Mouse (Mus musculus): Measurements from ENCODE around the gene Ccn5. TPM values are rescaled to one million over a fixed set of nuclear protein-coding genes. Genes with fewer than 3 reads are reported as not detected.

Gene Ccn5
- total RNA-seq (2023; ENCODE audit: inconsistent age), result not detected in 4 replicates

DNA sequence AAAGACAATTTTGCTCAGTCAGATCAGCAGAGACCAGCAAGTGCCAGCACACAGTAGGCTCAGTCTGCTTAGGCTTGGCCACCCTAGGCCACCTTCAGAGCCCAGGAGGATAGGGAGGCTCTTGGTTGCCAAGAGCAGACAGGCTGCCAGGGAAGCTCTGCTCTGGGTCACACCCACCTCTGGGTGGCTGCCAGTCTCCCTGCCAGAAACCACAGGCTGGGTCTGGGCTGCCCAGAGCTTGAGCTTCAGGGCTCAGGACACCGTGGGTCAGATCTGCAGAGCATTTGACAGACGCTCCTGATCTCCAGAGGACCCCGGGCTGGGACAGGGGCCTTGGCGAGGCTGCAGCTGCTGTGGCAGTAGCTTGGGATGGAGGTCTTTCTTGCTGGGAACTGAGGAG lies at the start of gene Ccn5:
Gene Ccn5, plus strand, starts transcription at position 255 of the 400 bp plus-strand sequence.

DNA sequence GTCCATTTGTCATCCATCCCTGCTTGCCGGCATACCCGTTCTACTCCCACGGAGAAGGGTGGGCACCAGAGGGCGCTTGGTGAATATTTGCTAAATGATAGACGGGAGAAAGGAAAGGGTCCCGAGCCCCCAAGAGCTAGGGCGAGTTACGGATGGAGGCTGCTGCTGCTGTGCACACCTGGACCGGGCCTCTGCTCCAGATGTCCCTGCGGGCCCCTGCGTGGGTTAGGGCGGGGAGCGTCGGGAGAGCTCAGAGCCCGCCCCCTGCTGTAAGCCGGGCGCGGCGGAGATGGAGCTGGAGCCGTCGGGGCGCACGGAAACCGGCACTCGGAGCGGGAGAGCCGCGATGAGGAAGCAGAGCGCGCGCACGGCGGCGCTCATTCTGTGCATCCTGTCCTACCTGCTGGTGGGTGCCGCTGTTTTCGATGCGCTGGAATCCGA lies 32.8 kb downstream of the Ccn5 start, which contains the start of gene Kcnk15:
Gene Kcnk15, plus strand, starts transcription at position 191 of the 441 bp plus-strand sequence.

Other genes with a start within 250 kb of the Ccn5 start
- gene Ttpal, start 218.5 kb upstream of the Ccn5 start, total RNA-seq (2023; ENCODE audit: inconsistent age), result 206 to 224 TPM (median 216 TPM) in 4 replicates
- 1,527 to 1,585 TPM (median 1,561 TPM) in 4 replicates for gene Serinc3, start 175.7 kb upstream of the Ccn5 start, total RNA-seq (2023; ENCODE audit: inconsistent age)
- gene Pkig, start 162.5 kb upstream of the Ccn5 start, total RNA-seq (2023; ENCODE audit: inconsistent age), result 253 to 312 TPM (median 261 TPM) in 4 replicates
- gene Ada, start 70.6 kb upstream of the Ccn5 start, total RNA-seq (2023; ENCODE audit: inconsistent age), result 2.7 to 4.6 TPM (median 3.1 TPM) in 4 replicates
- gene Kcnk15, start 32.8 kb downstream of the Ccn5 start, total RNA-seq (2023; ENCODE audit: inconsistent age), result not detected in 4 replicates
- not detected in 4 replicates for gene Rims4, start 97.8 kb downstream of the Ccn5 start, total RNA-seq (2023; ENCODE audit: inconsistent age)
- 104 to 114 TPM (median 108 TPM) in 4 replicates for gene Ywhab, start 174.1 kb downstream of the Ccn5 start, total RNA-seq (2023; ENCODE audit: inconsistent age)
- 2.7 to 4.5 TPM (median 3.1 TPM) in 4 replicates for gene Pabpc1l, start 204.6 kb downstream of the Ccn5 start, total RNA-seq (2023; ENCODE audit: inconsistent age)
- gene Stk4, start 249.5 kb downstream of the Ccn5 start, total RNA-seq (2023; ENCODE audit: inconsistent age), result 199 to 244 TPM (median 233 TPM) in 4 replicates